Mouse (Mus musculus) left cerebral cortex, adult 18-20 months (tissue): ENCODE measurements at regions not wholly inside any gene's neighbourhood (a gene's known extent, or its start where the extent isn't known, plus 50 kb on each side); places are given as distances from the start of the nearest gene placed in this dataset.
"Not testable (repeated sequence)": the region's sequence is repeated elsewhere in the genome, so short reads cannot be mapped to it uniquely, and the experiment has no call there.

Source experiments
- DNase-seq, 2 experiments: peaks; one replicate each; pipeline ENCODE4 v3.0.0; 2021 to 2022; ENCODE audit warnings: low spot score in 2 of 2, mixed read lengths in 1 of 2

- no peak for DNase-seq
These were observed 55.9 kb downstream of the Tmem121 start for GRCm38 (mm10) chr12:113241373-113242193.

DNA sequence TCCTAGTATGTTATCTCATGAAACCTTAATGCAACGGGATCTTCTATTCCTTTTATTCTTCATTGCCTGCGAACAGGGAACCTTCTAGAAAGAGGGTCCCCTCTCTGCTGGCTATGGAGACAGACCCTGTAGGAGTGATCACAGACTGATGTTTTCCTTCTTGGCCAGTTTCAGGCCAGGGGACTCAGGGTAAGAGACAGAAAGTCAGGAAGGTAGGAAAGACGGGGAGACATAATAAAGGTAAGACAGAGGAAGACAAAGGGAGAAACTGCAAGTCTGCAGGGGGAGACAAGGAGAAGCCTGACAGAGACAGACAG is 56.4 kb downstream of the Tmem121 start:
- DNase-seq = no peak

GRCm38 (mm10) chr12:113244685-113245084 is 59.0 kb downstream of the Tmem121 start:
- DNase-seq = no peak

DNA sequence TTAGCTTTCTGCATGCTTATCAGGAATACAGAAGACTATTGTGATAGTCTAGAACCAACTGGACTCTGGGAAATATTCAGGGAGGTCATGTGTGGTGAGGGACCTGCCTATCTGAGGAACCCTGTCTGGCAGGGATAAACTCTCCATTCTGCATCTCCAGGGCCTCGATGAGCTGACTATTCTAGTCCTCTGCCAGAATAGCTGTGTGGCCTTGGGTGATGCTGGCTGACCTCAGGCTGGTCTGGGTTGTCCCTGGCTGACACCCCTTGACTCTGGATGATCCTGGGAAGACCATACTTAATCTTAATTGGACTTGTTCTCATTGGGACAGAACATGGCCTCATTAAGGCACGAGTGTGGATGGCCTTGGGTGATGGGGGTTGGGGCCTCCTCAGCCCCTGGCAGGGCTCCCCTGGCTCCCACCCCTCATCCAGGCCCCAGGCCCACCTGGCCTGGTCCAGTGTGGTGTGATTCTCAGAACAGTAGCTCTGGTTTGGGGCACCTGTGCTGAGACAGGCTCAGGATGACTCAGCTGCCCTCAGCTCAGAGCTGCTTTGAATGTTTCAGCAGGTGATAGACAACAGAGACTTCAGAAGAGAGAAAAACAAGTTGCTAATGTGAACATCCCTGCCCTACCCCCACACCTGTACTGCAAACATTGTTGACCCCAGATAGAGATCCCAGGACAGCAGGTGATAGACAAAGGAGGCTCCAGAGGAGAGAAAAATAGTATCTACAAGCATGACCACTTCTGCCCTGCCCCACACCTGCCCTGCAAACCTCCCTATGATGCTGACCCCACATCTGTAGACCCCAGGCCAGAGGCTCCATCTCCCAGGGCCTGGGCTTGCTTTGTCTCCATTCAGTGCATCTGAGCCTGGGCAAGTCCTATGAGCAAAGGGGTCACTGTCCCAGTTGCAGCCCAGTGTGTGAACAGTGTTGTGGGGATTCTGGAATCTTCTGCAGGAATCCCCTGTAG is 68.0 kb downstream of the Tmem121 start:
- DNase-seq = not testable (repeated sequence)

- no peak for DNase-seq
These were observed 69.6 kb downstream of the Tmem121 start for GRCm38 (mm10) chr12:113255331-113255730.

- no peak for DNase-seq
These were observed 70.9 kb downstream of the Tmem121 start for GRCm38 (mm10) chr12:113256628-113257027.

DNA sequence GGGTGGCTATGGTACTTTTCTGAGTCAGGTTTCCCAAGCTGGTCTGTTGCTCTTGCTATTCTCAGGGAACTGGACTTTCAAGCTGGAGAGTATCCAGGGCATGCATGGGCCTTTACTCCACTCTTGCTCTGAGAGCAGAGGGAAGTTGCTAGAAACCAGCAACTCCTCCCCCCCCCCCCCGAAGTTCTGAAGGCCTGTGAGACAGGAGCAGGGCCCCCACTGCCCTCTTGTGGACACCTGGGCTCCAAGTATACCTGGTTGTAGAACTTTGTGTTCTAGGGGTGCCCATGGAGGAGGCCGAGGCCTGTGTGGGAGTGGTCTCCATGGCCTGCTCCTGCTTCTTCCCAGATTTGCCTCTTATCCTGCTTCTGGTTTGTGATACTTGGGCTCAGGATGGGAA is 71.5 kb downstream of the Tmem121 start:
- no peak for DNase-seq

DNA sequence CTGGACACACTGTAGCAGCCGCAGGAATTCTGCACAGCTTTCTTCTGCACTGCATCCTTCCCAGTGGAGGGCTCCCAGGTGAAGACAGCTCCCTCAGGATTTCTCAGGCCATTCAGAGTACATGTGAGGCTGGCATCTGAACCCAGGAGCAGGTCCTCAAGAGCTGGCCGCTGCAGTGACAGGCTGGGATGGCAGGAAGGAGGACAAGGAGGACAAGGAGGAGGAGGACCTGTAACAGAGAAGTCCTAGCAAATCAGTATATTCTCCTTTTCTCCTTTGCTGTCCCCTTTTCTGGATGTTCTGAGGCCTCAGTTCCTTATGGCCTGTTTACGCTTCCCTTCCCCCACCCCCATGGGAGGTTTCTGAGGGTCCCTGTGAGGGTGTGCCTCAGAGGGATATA is 73.7 kb downstream of the Tmem121 start:
- DNase-seq = no peak

DNA sequence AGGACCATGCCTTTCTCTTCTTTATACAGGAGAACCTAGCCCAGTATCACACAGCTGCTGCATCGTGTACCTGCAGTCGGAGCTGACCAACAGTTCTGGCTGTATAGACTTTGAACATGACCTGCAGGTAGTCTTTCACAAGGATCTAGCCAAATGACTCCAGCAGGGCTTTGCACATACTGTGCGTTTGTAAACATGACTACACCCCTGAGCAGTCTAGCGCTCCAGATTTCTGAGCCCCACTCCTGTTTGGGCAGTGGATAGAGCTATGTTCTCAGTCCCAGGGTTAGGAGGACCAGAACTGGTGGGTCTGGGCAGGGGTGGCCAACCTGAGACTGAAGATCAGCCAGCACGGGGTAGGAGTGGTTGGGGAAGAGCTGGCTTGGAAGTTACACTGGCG is 74.6 kb downstream of the Tmem121 start:
- no peak for DNase-seq

GRCm38 (mm10) chr12:113275934-113276333 is 90.2 kb downstream of the Tmem121 start:
- DNase-seq = no peak

DNA sequence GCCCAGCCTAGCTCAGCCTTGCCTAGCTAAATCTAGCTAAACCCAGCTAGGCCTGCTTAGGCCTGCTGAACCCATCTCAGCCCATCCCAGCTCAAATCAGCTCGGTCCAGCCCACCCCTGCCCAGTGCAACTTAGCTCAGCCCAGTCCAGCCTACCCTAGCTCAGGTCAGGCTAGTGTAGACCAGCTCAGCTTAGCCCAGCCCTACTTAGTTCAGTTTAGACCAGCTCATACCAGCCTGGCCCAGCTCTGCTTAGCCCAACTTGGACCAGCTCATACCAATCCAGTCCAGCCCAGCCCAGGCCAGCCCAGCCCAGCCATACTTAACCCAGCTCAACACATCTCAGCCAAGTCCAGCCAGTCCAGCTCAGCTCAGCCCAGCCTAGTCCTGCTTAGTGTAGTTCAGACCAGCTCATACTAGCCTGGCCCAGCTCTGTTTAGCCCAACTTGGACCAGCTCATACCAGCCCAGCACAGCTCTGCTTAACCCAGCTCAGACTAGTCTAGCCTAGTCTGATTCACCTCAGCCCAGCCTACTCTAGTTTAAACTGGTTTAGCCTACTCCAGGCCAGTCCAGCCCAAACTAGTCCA is 90.7 kb downstream of the Tmem121 start:
- no peak for DNase-seq

DNA sequence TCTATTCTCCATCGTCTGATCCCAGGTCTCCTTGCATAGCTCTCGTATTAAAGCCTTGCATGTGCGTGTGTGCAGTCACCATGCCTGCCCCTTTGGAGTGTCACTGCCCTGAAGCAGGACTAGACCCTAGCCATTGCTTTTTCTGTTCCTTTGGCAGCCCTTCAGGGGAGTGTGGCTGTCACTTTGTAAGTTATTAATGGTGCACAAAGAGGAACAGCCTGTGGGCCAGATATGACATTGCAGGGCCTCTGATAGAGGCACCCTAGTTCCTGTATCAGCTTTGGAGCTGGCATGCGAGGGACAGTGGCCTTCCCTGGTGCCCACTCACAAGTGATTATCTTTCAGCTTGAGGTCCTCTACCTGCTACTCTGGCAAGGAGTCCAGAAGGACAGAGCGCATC is 92.0 kb downstream of the Tmem121 start:
- DNase-seq = no peak

DNA sequence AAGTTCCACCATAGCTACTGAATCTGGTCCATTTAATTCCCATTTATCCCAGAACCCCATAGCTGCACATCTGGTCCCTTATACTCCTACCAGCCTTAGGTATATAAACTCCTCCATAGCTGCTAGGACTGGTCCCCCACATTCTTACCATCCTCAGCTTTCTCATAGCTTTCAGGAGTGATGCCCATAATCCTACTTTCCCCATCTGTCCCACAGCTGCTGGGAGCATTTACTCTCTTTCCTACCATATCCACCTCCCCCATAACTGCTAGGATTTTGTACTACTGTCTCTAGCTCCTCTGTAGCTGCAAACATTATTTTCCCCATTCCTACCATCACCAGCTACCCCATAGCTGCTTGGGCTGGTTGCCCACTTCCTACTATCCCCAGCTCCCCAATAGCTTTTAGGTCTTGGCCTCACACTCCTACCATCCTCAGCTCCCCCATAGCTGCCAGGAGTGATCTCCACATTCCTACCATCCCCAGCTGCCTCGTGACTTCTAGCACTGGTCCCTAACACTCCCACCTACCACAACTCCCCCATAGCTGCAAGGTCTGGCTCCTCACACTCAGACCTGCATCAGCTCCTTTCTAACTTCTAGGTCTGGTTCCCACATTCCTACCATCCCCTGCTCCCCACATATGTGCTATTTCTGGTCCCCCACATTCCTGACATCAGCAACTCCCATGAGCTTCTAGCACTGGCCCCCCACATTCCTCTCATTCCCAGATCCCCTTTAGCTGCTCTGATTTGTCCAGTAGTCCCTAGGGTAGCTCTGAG is 106.5 kb downstream of the Tmem121 start:
- peak; percentile 26 to 34 for DNase-seq

- peak; percentile 46 to 55 for DNase-seq
These were observed 110.2 kb downstream of the Tmem121 start for GRCm38 (mm10) chr12:113295924-113296323.

DNA sequence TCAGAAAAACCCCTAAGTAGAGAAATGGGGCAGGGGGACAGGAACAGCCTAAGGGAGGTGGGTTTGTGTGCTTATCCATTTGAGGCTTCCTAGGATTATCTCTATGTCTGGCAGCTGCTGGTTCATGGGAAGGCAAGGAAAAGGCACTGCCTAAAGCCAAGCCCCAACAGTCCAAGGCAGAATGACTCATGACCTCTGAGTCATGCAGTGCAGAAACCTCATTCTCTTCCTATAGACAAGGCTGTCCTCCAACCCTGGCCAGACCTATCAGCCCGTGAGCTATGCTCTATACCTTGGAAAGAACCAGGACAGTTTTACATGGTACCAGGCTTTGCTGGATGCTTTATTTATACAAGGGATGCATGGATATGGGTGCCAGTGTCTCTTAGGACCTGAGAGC is 120.2 kb downstream of the Tmem121 start:
- no peak for DNase-seq

- no peak for DNase-seq
These were observed 127.6 kb downstream of the Tmem121 start for GRCm38 (mm10) chr12:113313319-113313718.

DNA sequence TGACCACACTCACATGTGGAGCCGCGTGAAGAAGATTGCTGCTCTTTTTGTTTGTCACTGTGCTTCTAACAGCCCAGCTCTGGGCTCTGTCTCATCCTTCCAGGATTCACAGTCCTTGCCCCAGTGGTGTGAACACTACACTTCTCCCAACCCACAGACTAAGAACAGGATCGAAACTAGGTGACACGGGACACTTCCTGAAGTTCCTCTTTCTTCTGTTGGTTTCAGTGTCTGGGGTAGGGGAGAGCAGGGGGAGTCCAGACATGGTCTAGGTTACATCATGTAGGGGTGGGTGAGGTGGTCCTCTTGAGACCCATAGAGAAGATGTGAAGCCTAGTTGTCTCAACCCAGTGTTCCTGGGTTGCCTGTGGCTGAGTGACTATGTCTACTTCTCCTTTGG is 128.9 kb downstream of the Tmem121 start:
- no peak for DNase-seq

- peak; percentile 2 to 7 for DNase-seq
These were observed 135.4 kb downstream of the Tmem121 start for GRCm38 (mm10) chr12:113321086-113321485.

GRCm38 (mm10) chr12:113322173-113322572 is 136.4 kb downstream of the Tmem121 start:
- peak in 1 of 2 experiments; percentile 11 for DNase-seq

DNA sequence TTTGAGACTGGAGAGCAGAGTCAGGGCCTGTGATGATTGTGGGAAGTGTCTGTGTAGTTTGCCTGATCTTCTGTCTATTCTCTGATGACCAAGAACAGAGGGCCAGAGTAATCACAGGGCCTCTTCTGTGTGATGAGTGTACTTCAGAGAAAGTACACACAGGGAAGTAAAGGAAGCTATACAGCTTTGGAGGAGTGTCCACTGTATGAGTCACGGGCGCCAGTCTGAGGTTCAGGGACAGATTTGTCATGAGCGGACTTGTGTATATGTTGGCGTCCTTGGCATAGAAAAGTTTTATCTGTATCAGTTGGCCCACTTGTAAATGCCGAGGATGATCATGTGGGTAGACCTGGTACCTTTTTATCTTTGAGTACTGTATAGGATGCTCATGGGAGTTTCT is 142.1 kb downstream of the Tmem121 start:
- DNase-seq = no peak

GRCm38 (mm10) chr12:113330266-113330665 is 144.5 kb downstream of the Tmem121 start:
- DNase-seq = no peak
